Mouse (Mus musculus): ENCODE measurements around the gene Fam71b. TPM values are rescaled to one million over a fixed set of nuclear protein-coding genes. Genes with fewer than 3 reads are reported as not detected.
A peak's percentile ranks its signal among the peaks of the same experiment; 100 is the strongest.

Fam71b gene
- polyA plus RNA-seq, 1 experiment from 2014 or later, result not detected

- no peaks in the 10 kb centered on the region for H3K36me3 ChIP-seq (ENCODE audit: control insufficient read depth, insufficient read depth, low read length)
- no peaks in the 10 kb centered on the region for H3K4me1 ChIP-seq (ENCODE audit: control insufficient read depth, insufficient read depth, low read length)
- no peak overlapping the region for H3K4me2 ChIP-seq (replicated peaks; ENCODE audit: low read depth, low read length)
- no peak overlapping the region for H3K4me3 ChIP-seq (ENCODE audit: low read length)
- no peak overlapping the region for H3K27ac ChIP-seq (ENCODE audit: low read depth, low read length)
- ATAC-seq (ENCODE audit: low FRiP score, low TSS enrichment), result no peak
- H3K27me3 ChIP-seq (ENCODE audit: control insufficient read depth, insufficient read depth, low read length), result no peaks in the 10 kb centered on the region
- H3K9me3 ChIP-seq (ENCODE audit: control insufficient read depth, low read length), result no peaks in the 10 kb centered on the region
- H3K9ac ChIP-seq (ENCODE audit: low read depth, low read length), result no peak overlapping the region
- WGBS, result 89% methylated on average over 8 of the region's 8 CpGs
These were observed 18.3 kb upstream of the Fam71b start for GRCm38 (mm10) chr11:46377819-46378782.

GRCm38 (mm10) chr11:46380097-46380675 lies 16.2 kb upstream of the Fam71b start:
- Histone ChIP-seq H3K9me3 (ENCODE audit: control insufficient read depth, low read length) (no peaks in the 10 kb centered on the region), H3K9ac (ENCODE audit: low read depth, low read length) (no peak overlapping the region), H3K27me3 (ENCODE audit: control insufficient read depth, insufficient read depth, low read length) (no peaks in the 10 kb centered on the region), H3K36me3 (ENCODE audit: control insufficient read depth, insufficient read depth, low read length) (no peaks in the 10 kb centered on the region), H3K4me3 (ENCODE audit: low read length) (no peak overlapping the region), H3K4me1 (ENCODE audit: control insufficient read depth, insufficient read depth, low read length) (no peaks in the 10 kb centered on the region), H3K27ac (ENCODE audit: low read depth, low read length) (no peak overlapping the region), H3K4me2 (replicated peaks; ENCODE audit: low read depth, low read length) (no peak overlapping the region)
- 63% methylated on average over 7 of the region's 7 CpGs for WGBS
- ATAC-seq (ENCODE audit: low FRiP score, low TSS enrichment), result no peak

- no peaks in the 10 kb centered on the region for H3K27me3 ChIP-seq (ENCODE audit: control insufficient read depth, insufficient read depth, low read length)
- H3K4me3 ChIP-seq (ENCODE audit: low read length), result no peak overlapping the region
- 97% methylated on average over 4 of the region's 4 CpGs for WGBS
- no peaks in the 10 kb centered on the region for H3K36me3 ChIP-seq (ENCODE audit: control insufficient read depth, insufficient read depth, low read length)
- no peaks in the 10 kb centered on the region for H3K9me3 ChIP-seq (ENCODE audit: control insufficient read depth, low read length)
- H3K9ac ChIP-seq (ENCODE audit: low read depth, low read length), result no peak overlapping the region
- H3K4me2 ChIP-seq (replicated peaks; ENCODE audit: low read depth, low read length), result no peak overlapping the region
- no peak for ATAC-seq (ENCODE audit: low FRiP score, low TSS enrichment)
- no peaks in the 10 kb centered on the region for H3K4me1 ChIP-seq (ENCODE audit: control insufficient read depth, insufficient read depth, low read length)
- H3K27ac ChIP-seq (ENCODE audit: low read depth, low read length), result no peak overlapping the region
These were observed 13.9 kb upstream of the Fam71b start for GRCm38 (mm10) chr11:46382466-46382865.

DNA sequence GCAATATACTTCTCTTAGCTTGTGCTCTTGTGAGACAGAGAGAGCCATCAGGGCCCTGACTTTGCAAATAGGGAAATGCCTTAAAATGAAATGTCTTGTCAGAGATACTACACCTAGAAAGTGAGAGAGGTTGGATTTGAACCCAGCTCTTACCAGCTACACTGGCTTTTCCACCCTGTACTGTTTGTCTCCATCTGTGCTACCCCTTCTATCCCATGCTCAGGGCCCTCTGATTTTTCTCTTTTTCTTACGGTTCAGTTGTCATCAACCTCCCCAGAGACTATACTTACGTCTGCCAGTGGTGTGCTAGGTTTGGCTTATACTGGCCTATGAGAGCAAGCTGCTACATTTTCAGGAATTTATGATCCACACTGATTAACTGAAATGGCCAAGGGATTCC lies 11.4 kb upstream of the Fam71b start:
- Histone ChIP-seq H3K4me1 (ENCODE audit: control insufficient read depth, insufficient read depth, low read length) (no peaks in the 10 kb centered on the region), H3K4me3 (ENCODE audit: low read length) (no peak overlapping the region), H3K4me2 (replicated peaks; ENCODE audit: low read depth, low read length) (no peak overlapping the region), H3K9ac (ENCODE audit: low read depth, low read length) (no peak overlapping the region), H3K27ac (ENCODE audit: low read depth, low read length) (no peak overlapping the region), H3K9me3 (ENCODE audit: control insufficient read depth, low read length) (no peaks in the 10 kb centered on the region), H3K36me3 (ENCODE audit: control insufficient read depth, insufficient read depth, low read length) (no peaks in the 10 kb centered on the region), H3K27me3 (ENCODE audit: control insufficient read depth, insufficient read depth, low read length) (no peaks in the 10 kb centered on the region)
- no peak for ATAC-seq (ENCODE audit: low FRiP score, low TSS enrichment)
- WGBS, result 68% methylated on average over 2 of the region's 2 CpGs

DNA sequence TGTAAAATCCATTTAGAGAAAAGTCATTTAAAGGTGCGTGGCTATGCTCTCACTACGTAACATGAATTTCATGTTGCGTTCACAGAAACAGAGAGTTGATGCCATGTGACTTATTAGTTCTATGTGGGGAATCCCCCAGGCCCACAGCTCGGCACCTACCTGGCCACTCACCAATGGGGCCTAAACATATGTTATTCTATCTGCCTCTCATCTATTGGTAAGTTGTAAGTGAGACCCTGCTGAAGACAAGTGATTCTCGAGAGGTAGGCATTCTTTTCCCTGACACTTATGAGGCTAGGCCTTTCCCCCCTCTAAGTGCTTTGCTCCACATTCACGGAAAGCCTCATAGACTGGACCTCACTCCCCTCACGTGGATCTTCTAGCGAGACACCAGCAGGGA lies 9.8 kb upstream of the Fam71b start:
- H3K27me3 ChIP-seq (ENCODE audit: control insufficient read depth, insufficient read depth, low read length), result no peaks in the 10 kb centered on the region
- H3K4me1 ChIP-seq (ENCODE audit: control insufficient read depth, insufficient read depth, low read length), result no peaks in the 10 kb centered on the region
- WGBS, result 79% methylated on average over 8 of the region's 8 CpGs
- no peak overlapping the region for H3K27ac ChIP-seq (ENCODE audit: low read depth, low read length)
- no peaks in the 10 kb centered on the region for H3K36me3 ChIP-seq (ENCODE audit: control insufficient read depth, insufficient read depth, low read length)
- no peak overlapping the region for H3K9ac ChIP-seq (ENCODE audit: low read depth, low read length)
- H3K4me2 ChIP-seq (replicated peaks; ENCODE audit: low read depth, low read length), result no peak overlapping the region
- H3K9me3 ChIP-seq (ENCODE audit: control insufficient read depth, low read length), result no peaks in the 10 kb centered on the region
- H3K4me3 ChIP-seq (ENCODE audit: low read length), result no peak overlapping the region
- ATAC-seq (ENCODE audit: low FRiP score, low TSS enrichment), result no peak

DNA sequence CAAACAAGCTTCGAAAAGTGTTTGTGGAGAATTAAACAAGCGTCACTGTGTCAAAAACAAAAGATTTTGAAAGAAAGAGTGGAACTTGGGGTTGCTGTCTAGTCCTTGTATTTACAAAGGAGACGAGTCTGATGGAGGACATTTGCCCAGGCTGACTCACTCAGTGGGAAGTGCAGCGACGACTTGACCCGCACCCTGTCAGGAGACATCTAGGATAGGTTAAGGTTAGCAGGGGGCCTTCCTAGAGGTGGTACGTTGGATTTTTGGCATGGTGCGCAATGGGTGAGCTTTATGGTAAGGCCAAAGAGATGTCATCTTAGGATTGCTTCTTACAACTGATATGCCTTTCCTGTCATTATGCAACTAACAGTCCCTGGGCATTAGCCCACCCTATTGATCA lies 9.3 kb upstream of the Fam71b start:
- ATAC-seq (ENCODE audit: low FRiP score, low TSS enrichment), result no peak
- no peaks in the 10 kb centered on the region for H3K9me3 ChIP-seq (ENCODE audit: control insufficient read depth, low read length)
- H3K27me3 ChIP-seq (ENCODE audit: control insufficient read depth, insufficient read depth, low read length), result no peaks in the 10 kb centered on the region
- no peak overlapping the region for H3K27ac ChIP-seq (ENCODE audit: low read depth, low read length)
- H3K36me3 ChIP-seq (ENCODE audit: control insufficient read depth, insufficient read depth, low read length), result no peaks in the 10 kb centered on the region
- H3K4me3 ChIP-seq (ENCODE audit: low read length), result no peak overlapping the region
- H3K9ac ChIP-seq (ENCODE audit: low read depth, low read length), result no peak overlapping the region
- H3K4me1 ChIP-seq (ENCODE audit: control insufficient read depth, insufficient read depth, low read length), result no peaks in the 10 kb centered on the region
- WGBS, result 94% methylated on average over 8 of the region's 8 CpGs
- no peak overlapping the region for H3K4me2 ChIP-seq (replicated peaks; ENCODE audit: low read depth, low read length)

GRCm38 (mm10) chr11:46388438-46388837 lies 7.9 kb upstream of the Fam71b start:
- ATAC-seq (ENCODE audit: low FRiP score, low TSS enrichment), result peak; percentile 71
- Histone ChIP-seq H3K27me3 (ENCODE audit: control insufficient read depth, insufficient read depth, low read length) (no peaks in the 10 kb centered on the region), H3K4me2 (replicated peaks; ENCODE audit: low read depth, low read length) (no peak overlapping the region; the same call in 1 of the 2 replicates), H3K36me3 (ENCODE audit: control insufficient read depth, insufficient read depth, low read length) (no peaks in the 10 kb centered on the region), H3K4me3 (ENCODE audit: low read length) (no peak overlapping the region), H3K9me3 (ENCODE audit: control insufficient read depth, low read length) (no peaks in the 10 kb centered on the region), H3K27ac (ENCODE audit: low read depth, low read length) (no peak overlapping the region), H3K9ac (ENCODE audit: low read depth, low read length) (no peak overlapping the region), H3K4me1 (ENCODE audit: control insufficient read depth, insufficient read depth, low read length) (no peaks in the 10 kb centered on the region)
- WGBS, result 37% methylated on average over 6 of the region's 6 CpGs

GRCm38 (mm10) chr11:46389336-46390117 lies 6.8 kb upstream of the Fam71b start, which contains the start of gene Itk:
Itk (minus strand) TSS chr11:46389515.
- Histone ChIP-seq H3K27me3 (ENCODE audit: control insufficient read depth, insufficient read depth, low read length) (no peaks in the 10 kb centered on the region), H3K36me3 (ENCODE audit: control insufficient read depth, insufficient read depth, low read length) (no peaks in the 10 kb centered on the region), H3K27ac (ENCODE audit: low read depth, low read length) (no peak within 1 kb of the TSS), H3K9ac (ENCODE audit: low read depth, low read length) (no peak within 1 kb of the TSS), H3K4me2 (replicated peaks; ENCODE audit: low read depth, low read length) (no peak within 1 kb of the TSS; the same call in 1 of the 2 replicates), H3K4me3 (ENCODE audit: low read length) (no peak within 1 kb of the TSS), H3K9me3 (ENCODE audit: control insufficient read depth, low read length) (no peaks in the 10 kb centered on the region), H3K4me1 (ENCODE audit: control insufficient read depth, insufficient read depth, low read length) (no peaks in the 10 kb centered on the region)
- ATAC-seq (ENCODE audit: low FRiP score, low TSS enrichment), result no peak
- WGBS, result 75% methylated on average over 13 of the region's 13 CpGs
